Mouse (Mus musculus): ENCODE data around the gene Cfap65. TPM values are rescaled to one million over a fixed set of nuclear protein-coding genes. Genes with fewer than 3 reads are reported as not detected.

Gene Cfap65
- polyA plus RNA-seq, 1 experiment from 2014 or later, result 0.08 TPM

DNA sequence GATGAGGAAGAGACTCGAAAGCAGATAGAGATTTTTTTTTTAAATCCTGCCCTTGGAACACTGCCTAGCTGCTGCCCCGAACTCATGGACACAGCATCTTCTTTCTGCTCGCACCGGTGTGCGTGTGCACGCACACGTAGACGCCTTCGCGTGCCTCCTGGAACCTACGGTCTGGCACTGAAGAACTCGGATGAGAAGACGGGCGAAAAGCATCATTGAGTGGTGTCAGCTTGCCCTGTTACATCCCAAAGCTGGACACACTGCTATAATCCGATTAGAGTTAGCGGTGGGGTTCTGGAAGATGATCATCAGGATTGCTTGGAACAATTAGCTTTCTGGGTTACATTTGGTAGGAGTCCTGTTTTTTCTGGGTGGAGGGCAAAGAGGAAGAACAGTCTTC lies 76.6 kb downstream of the Cfap65 start:
- H3K4me1 ChIP-seq, result peaks cover 51% of the 10 kb centered on the region
- H3K9me3 ChIP-seq, result no peaks in the 10 kb centered on the region

DNA sequence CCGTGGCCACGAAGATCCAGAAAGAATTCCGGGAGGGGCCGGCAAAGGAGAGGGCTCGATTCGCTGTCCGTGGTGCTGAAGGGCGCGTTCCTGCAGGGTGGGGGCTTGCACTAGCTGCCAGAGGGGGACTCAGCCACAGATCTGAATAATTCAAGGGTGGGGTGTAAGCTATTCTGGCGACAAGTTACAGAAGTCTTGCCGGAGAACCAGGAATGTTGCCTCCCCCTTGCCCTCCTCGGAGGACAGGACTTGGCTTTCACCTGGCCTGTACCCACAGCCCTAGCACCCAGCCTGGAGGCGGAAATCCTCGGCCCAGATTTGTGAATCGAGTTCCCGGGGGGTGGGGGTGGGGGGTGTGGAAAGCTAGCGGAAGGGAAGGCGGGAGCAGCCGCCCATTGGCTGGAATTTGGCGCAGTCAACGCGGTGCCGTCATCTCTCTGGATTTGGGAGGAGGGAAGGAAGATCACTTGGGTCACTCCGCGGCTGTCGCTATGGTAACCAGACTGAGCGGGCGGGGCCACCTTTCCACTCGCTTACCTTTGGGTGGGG lies 77.2 kb downstream of the Cfap65 start:
- Histone ChIP-seq H3K27ac (no peak overlapping the region), H3K27me3 (replicated peaks) (peaks cover 27% of the 10 kb centered on the region), H3K4me2 (replicated peaks) (peak overlapping the region; percentile 92), H3K9ac (peak overlapping the region; percentile 63), H3K4me1 (peaks cover 54% of the 10 kb centered on the region), H3K9me3 (no peaks in the 10 kb centered on the region), H3K4me3 (peak overlapping the region; percentile 86), H3K36me3 (no peaks in the 10 kb centered on the region)
- under 1% methylated on average over 29 of the region's 29 CpGs for WGBS
- peak; percentile 58 for ATAC-seq (ENCODE audit: low FRiP score, low read depth)

More for the DNA sequence above, 76.6 kb downstream of the Cfap65 start:
- Histone ChIP-seq H3K4me2 (replicated peaks) (peak overlapping the region; percentile 92), H3K27ac (no peak overlapping the region), H3K4me3 (peak overlapping the region; percentile 86; the same call in 1 of the 2 replicates), H3K27me3 (replicated peaks) (peaks cover 27% of the 10 kb centered on the region), H3K36me3 (no peaks in the 10 kb centered on the region), H3K9ac (peak overlapping the region; percentile 38; the same call in 1 of the 2 replicates)
- 9% methylated on average over 16 of the region's 16 CpGs for WGBS
- no peak for ATAC-seq (ENCODE audit: low FRiP score, low read depth)

DNA sequence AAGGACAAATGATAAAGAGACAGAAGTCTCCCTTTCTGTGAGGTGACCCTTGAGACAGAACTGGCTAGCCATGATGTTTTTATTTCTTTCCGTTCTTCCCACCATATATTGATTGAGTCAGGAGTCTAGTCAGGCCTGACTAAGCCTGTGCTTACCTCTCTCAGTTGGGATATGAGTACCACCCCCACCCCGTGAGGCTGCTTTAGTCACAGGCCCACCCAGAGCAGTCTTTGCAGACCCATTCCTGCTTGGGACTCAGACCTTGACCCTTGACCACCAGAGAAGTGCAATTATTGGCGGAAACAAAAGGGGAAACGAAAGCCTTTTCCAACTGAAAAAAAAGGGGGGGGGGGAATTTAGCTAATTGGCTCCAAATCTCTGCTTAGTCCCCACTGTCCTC lies 77.7 kb downstream of the Cfap65 start:
- WGBS, result 4% methylated on average over 4 of the region's 4 CpGs
- ATAC-seq (ENCODE audit: low FRiP score, low read depth), result no peak

DNA sequence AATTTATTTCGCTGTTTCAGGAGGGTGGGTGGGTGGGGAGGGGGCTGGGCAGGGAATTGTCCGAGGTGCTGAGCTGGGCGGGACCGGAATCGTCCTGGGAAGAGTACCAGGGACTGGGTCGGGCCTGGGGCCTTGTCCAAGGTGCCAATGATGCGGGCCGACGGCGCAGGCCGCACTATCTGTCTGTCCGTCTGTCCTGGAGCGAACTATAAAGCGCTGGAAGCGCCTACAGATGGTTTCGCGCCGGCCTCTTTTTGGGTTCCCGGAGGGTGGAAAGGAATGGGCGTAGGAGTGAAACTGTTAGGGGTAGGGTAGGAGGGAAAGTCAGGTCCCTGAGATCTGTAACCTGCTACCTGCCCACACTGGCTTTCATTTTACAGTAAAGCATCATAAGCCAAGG lies 78.2 kb downstream of the Cfap65 start:
- H3K9ac ChIP-seq, result peak overlapping the region; percentile 93
- no peak overlapping the region for H3K27ac ChIP-seq
- H3K4me2 ChIP-seq (replicated peaks), result peak overlapping the region; percentile 92
- H3K36me3 ChIP-seq, result no peaks in the 10 kb centered on the region
- H3K4me1 ChIP-seq, result peaks cover 54% of the 10 kb centered on the region
- no peaks in the 10 kb centered on the region for H3K9me3 ChIP-seq
- WGBS, result 2% methylated on average over 20 of the region's 20 CpGs
- peaks cover 33% of the 10 kb centered on the region for H3K27me3 ChIP-seq (replicated peaks)
- H3K4me3 ChIP-seq, result peak overlapping the region; percentile 86
- ATAC-seq (ENCODE audit: low FRiP score, low read depth), result no peak

More for the DNA sequence above, 77.7 kb downstream of the Cfap65 start:
- H3K36me3 ChIP-seq, result no peaks in the 10 kb centered on the region
- H3K27ac ChIP-seq, result no peak overlapping the region
- H3K9ac ChIP-seq, result peak overlapping the region; percentile 63
- peak overlapping the region; percentile 86 for H3K4me3 ChIP-seq
- H3K27me3 ChIP-seq (replicated peaks), result peaks cover 31% of the 10 kb centered on the region
- H3K9me3 ChIP-seq, result no peaks in the 10 kb centered on the region
- H3K4me1 ChIP-seq, result peaks cover 54% of the 10 kb centered on the region
- peak overlapping the region; percentile 92 for H3K4me2 ChIP-seq (replicated peaks)

DNA sequence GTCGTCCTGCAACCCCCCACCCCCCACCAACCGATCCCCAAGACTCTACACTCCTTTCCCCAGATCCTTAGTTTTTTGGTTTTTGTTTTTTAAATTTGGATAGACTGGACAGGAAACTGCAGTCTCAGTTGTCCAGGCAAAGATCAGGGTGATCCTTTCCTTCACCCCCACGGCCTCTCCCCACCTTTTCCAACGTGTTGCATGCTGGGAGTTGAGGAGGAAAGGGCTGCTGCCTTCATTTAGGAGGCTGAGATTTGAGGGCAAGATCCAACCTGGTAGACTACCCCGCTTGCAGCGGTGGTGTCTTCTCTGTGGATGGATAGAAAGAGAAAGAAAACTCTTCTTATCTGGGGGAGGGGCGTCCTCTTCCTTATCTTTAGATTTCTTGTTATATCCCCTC lies 78.6 kb downstream of the Cfap65 start:
- peak overlapping the region; percentile 86 for H3K4me3 ChIP-seq
- H3K9ac ChIP-seq, result peak overlapping the region; percentile 93
- H3K36me3 ChIP-seq, result no peaks in the 10 kb centered on the region
- peaks cover 57% of the 10 kb centered on the region for H3K4me1 ChIP-seq
- no peaks in the 10 kb centered on the region for H3K9me3 ChIP-seq
- peaks cover 33% of the 10 kb centered on the region for H3K27me3 ChIP-seq (replicated peaks)
- ATAC-seq (ENCODE audit: low FRiP score, low read depth), result no peak
- WGBS, result 2% methylated on average over 7 of the region's 7 CpGs
- H3K4me2 ChIP-seq (replicated peaks), result peak overlapping the region; percentile 92
- H3K27ac ChIP-seq, result no peak overlapping the region

DNA sequence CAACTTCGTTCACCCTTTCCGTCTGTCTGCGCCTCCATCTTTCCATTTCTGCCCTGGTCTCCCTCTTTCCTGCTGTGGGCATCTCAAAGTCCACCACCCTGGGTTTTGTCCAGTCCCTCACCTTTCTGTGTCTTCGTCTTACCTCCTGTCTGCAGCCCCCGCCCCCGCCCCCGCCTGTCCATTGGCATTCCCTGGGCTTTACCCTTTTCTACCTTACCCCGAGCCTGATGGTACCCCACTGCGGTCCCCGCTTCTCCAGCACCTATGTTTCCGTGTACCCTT lies 79.0 kb downstream of the Cfap65 start:
- Histone ChIP-seq H3K4me2 (replicated peaks) (peak overlapping the region; percentile 92), H3K27ac (no peak overlapping the region), H3K9ac (peak overlapping the region; percentile 93), H3K4me1 (peaks cover 61% of the 10 kb centered on the region), H3K36me3 (no peaks in the 10 kb centered on the region), H3K27me3 (replicated peaks) (peaks cover 33% of the 10 kb centered on the region), H3K4me3 (peak overlapping the region; percentile 86), H3K9me3 (no peaks in the 10 kb centered on the region)
- 1% methylated on average over 11 of the region's 11 CpGs for WGBS
- ATAC-seq (ENCODE audit: low FRiP score, low read depth), result no peak

DNA sequence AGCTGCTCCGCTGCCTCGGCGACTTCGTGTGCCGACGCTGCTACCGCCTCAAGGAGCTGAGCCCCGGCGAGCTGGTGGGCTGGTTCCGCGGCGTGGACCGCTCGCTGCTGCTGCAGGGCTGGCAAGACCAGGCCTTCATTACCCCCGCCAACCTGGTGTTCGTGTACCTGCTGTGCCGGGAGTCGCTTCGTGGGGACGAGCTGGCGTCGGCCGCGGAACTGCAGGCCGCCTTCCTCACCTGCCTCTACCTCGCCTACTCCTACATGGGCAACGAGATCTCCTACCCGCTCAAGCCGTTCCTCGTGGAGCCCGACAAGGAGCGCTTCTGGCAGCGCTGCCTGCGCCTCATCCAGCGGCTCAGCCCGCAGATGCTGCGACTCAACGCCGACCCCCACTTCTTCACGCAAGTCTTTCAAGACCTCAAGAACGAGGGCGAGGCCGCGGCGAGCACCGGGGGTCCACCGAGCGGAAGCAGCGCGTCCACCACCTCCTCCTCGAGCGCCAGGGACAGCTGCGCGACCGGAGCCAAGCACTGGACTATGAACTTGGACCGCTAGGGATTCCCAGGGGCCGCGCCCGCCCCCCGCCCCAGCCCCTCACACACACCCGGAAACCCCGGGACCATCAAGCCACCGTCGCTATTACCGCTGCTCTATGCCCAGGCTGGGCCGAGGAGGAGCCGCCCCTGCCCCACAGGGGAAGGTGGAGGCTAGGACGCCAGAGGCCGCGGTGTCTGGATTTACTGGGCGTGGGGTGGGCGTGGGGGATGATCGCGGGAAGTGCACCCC lies 79.6 kb downstream of the Cfap65 start:
- H3K27ac ChIP-seq, result peak overlapping the region; percentile 77; the same call in 1 of the 2 replicates
- WGBS, result under 1% methylated on average over 74 of the region's 74 CpGs
- no peaks in the 10 kb centered on the region for H3K9me3 ChIP-seq
- peak overlapping the region; percentile 86 for H3K4me3 ChIP-seq
- peaks cover 33% of the 10 kb centered on the region for H3K27me3 ChIP-seq (replicated peaks)
- H3K9ac ChIP-seq, result peak overlapping the region; percentile 93
- no peaks in the 10 kb centered on the region for H3K36me3 ChIP-seq
- H3K4me2 ChIP-seq (replicated peaks), result peak overlapping the region; percentile 92
- no peak for ATAC-seq (ENCODE audit: low FRiP score, low read depth)
- H3K4me1 ChIP-seq, result peaks cover 66% of the 10 kb centered on the region

DNA sequence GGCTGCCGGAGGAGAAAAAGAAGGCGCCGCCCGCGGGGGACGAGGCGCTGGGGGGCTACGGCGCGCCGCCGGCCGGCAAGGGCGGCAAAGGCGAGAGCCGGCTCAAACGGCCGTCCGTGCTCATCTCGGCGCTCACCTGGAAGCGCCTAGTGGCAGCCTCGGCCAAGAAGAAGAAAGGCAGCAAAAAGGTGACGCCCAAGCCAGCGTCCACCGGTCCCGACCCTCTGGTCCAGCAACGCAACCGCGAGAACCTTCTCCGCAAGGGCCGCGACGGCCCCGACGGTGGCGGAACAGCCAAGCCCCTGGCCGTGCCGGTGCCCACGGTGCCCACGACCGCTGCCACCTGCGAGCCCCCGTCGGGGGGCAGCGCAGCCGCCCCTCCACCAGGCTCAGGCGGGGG lies 80.2 kb downstream of the Cfap65 start:
- H3K36me3 ChIP-seq, result no peaks in the 10 kb centered on the region
- H3K9ac ChIP-seq, result peak overlapping the region; percentile 93
- H3K4me1 ChIP-seq, result peaks cover 72% of the 10 kb centered on the region
- peak overlapping the region; percentile 92 for H3K4me2 ChIP-seq (replicated peaks)
- peaks cover 33% of the 10 kb centered on the region for H3K27me3 ChIP-seq (replicated peaks)
- peak overlapping the region; percentile 86 for H3K4me3 ChIP-seq
- H3K27ac ChIP-seq, result peak overlapping the region; percentile 77
- no peaks in the 10 kb centered on the region for H3K9me3 ChIP-seq
- ATAC-seq (ENCODE audit: low FRiP score, low read depth), result no peak
- under 1% methylated on average over 46 of the region's 48 CpGs for WGBS

DNA sequence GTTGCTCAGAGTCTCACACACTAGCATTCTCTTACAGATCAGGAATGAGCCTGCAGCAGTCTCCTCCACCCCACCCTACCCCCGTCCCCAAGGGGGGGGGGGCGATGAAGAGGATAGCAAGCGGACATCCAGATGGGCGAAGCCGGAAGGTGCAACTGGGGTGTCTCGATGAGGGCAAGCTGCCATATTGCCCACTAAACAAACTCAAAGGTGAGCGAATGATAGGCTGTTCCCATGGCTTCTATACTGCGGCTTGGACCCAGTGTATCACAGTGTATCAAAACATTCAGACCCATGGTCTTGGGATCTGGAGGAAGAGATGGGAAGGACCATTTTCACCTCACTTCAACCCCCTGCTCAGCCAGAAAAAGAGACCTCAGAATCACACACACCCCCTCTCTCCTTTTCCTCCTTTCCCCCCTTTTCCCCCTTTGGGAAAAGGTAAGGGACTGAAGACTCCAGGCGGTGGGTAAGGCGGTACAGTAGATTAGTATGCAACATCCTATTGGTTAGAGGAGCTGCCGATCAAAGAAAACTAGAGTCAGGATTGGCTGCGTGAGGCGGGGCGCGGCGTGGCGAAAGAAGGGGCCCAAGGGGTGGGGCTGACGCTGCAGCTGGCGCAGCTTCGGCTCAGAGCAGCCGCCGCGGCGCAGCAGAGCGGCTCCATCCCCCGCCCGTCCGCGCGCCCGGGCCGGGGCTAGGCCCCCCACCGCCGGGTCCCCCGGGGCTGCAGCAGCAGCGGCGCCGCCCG lies 80.9 kb downstream of the Cfap65 start, which contains the start of gene Cdk5r2:
Gene Cdk5r2, plus strand, starts transcription at position 629 of the 751 bp plus-strand sequence.
- Histone ChIP-seq H3K9me3 (no peaks in the 10 kb centered on the region), H3K9ac (peak within 1 kb of the TSS; percentile 93), H3K4me1 (peaks cover 69% of the 10 kb centered on the region), H3K27me3 (replicated peaks) (peaks cover 33% of the 10 kb centered on the region), H3K36me3 (no peaks in the 10 kb centered on the region), H3K4me3 (peak within 1 kb of the TSS; percentile 86), H3K27ac (peak within 1 kb of the TSS; percentile 77), H3K4me2 (replicated peaks) (peak within 1 kb of the TSS; percentile 92)
- peak; percentile 86 for ATAC-seq (ENCODE audit: low FRiP score, low read depth)
- WGBS, result 3% methylated on average over 39 of the region's 39 CpGs

MicroRNAs within 50 kb of the gene (microRNA counts, 519-probe panel; counts per million panel counts)
- 342 counts per million, percentile 67 among the panel's probes with 10 or more counts for microRNA mmu-miR-375

Small RNA genes lying within 50 kb of the gene (microRNA-seq; reads per million reads assigned to microRNA genes)
- gene Mir375, result 380 reads per million, percentile 69 among the genes with 10 or more reads in this experiment

Other genes with a start within 250 kb of the Cfap65 start
- gene Cyp27a1, start 222.0 kb downstream of the Cfap65 start, polyA plus RNA-seq (2016; fragmentation: Nextera tagmentation; extraction: Ambion mirVana), result 3.9 and 6.3 TPM in 2 replicates
- gene Prkag3, start 186.4 kb downstream of the Cfap65 start, polyA plus RNA-seq (2016; fragmentation: Nextera tagmentation; extraction: Ambion mirVana), result 0.10 and 0.40 TPM in 2 replicates
- gene Wnt6, start 163.7 kb downstream of the Cfap65 start, polyA plus RNA-seq (2016; fragmentation: Nextera tagmentation; extraction: Ambion mirVana), result 12.5 and 13.8 TPM in 2 replicates
- 1.2 and 1.4 TPM in 2 replicates for gene Wnt10a, start 144.1 kb downstream of the Cfap65 start, polyA plus RNA-seq (2016; fragmentation: Nextera tagmentation; extraction: Ambion mirVana)
- gene Cdk5r2, start 80.7 kb downstream of the Cfap65 start, polyA plus RNA-seq (2016; fragmentation: Nextera tagmentation; extraction: Ambion mirVana), result 5.7 and 7.6 TPM in 2 replicates
- 0.32 TPM in 1 of 2 replicates, not detected in the other for gene Fev, start 50.2 kb downstream of the Cfap65 start, polyA plus RNA-seq (2016; fragmentation: Nextera tagmentation; extraction: Ambion mirVana)
- gene Cryba2, start 42.5 kb downstream of the Cfap65 start, polyA plus RNA-seq (2016; fragmentation: Nextera tagmentation; extraction: Ambion mirVana), result not detected in 2 replicates
- 0.24 and 0.28 TPM in 2 replicates for gene Ihh, start 16.1 kb upstream of the Cfap65 start, polyA plus RNA-seq (2016; fragmentation: Nextera tagmentation; extraction: Ambion mirVana)
- 10.7 and 11.5 TPM in 2 replicates for gene Nhej1, start 189.6 kb upstream of the Cfap65 start, polyA plus RNA-seq (2016; fragmentation: Nextera tagmentation; extraction: Ambion mirVana)
- not detected in 2 replicates for gene Slc23a3, start 198.3 kb upstream of the Cfap65 start, polyA plus RNA-seq (2016; fragmentation: Nextera tagmentation; extraction: Ambion mirVana)
- gene Cnppd1, start 207.1 kb upstream of the Cfap65 start, polyA plus RNA-seq (2016; fragmentation: Nextera tagmentation; extraction: Ambion mirVana), result 70.0 and 72.3 TPM in 2 replicates
- 94.5 and 96.0 TPM in 2 replicates for gene Retreg2, start 207.2 kb upstream of the Cfap65 start, polyA plus RNA-seq (2016; fragmentation: Nextera tagmentation; extraction: Ambion mirVana)
- 37.8 and 38.5 TPM in 2 replicates for gene Zfand2b, start 233.0 kb upstream of the Cfap65 start, polyA plus RNA-seq (2016; fragmentation: Nextera tagmentation; extraction: Ambion mirVana)
- 37.8 and 39.1 TPM in 2 replicates for gene Abcb6, start 244.8 kb upstream of the Cfap65 start, polyA plus RNA-seq (2016; fragmentation: Nextera tagmentation; extraction: Ambion mirVana)